Mouse (Mus musculus): ENCODE measurements around the gene Tprn.

Gene Tprn

GRCm38 (mm10) chr2:25262291-25262767 is at the start of gene Tprn:
Tprn (plus strand) TSS chr2:25262618.
- in situ Hi-C loops (cut with MboI): no loop called here

GRCm38 (mm10) chr2:25213266-25213865 is 49.1 kb upstream of the Tprn start:
- in situ Hi-C loops (cut with MboI): no loop called here

GRCm38 (mm10) chr2:25214444-25214843 is 48.0 kb upstream of the Tprn start, which contains the start of gene Stpg3:
Stpg3 (minus strand) TSS chr2:25214637.
- in situ Hi-C loops (cut with MboI): no loop called here

GRCm38 (mm10) chr2:25217666-25218065 is 44.8 kb upstream of the Tprn start:
- in situ Hi-C loops (cut with MboI): no loop called here

- in situ Hi-C loops (cut with MboI): no loop called here
Observed at GRCm38 (mm10) chr2:25218445-25218844, 44.0 kb upstream of the Tprn start, which contains the start of gene Fam166a. Fam166a (plus strand) TSS chr2:25218745.

GRCm38 (mm10) chr2:25221331-25221772 is 41.1 kb upstream of the Tprn start:
- in situ Hi-C loops (cut with MboI): no loop called here

- in situ Hi-C loops (cut with MboI): no loop called here
Observed at GRCm38 (mm10) chr2:25223681-25224491, 38.5 kb upstream of the Tprn start.

GRCm38 (mm10) chr2:25224492-25224765 is 38.0 kb upstream of the Tprn start, which contains the start of gene Tubb4b:
Tubb4b (minus strand) TSS chr2:25224702.
- in situ Hi-C loops (cut with MboI): no loop called here

- in situ Hi-C loops (cut with MboI): no loop called here
Observed at GRCm38 (mm10) chr2:25224766-25225752, 37.4 kb upstream of the Tprn start.

GRCm38 (mm10) chr2:25225811-25226379 is 36.5 kb upstream of the Tprn start:
- in situ Hi-C loops (cut with MboI): no loop called here

- in situ Hi-C loops (cut with MboI): no loop called here
Observed at GRCm38 (mm10) chr2:25226864-25227263, 35.6 kb upstream of the Tprn start.

- in situ Hi-C loops (cut with MboI): no loop called here
Observed at GRCm38 (mm10) chr2:25227406-25227805, 35.0 kb upstream of the Tprn start.

- in situ Hi-C loops (cut with MboI): no loop called here
Observed at GRCm38 (mm10) chr2:25228431-25228889, 34.0 kb upstream of the Tprn start.

- in situ Hi-C loops (cut with MboI): no loop called here
Observed at GRCm38 (mm10) chr2:25228995-25229530, 33.4 kb upstream of the Tprn start.

- in situ Hi-C loops (cut with MboI): no loop called here
Observed at GRCm38 (mm10) chr2:25229582-25229981, 32.8 kb upstream of the Tprn start.

- in situ Hi-C loops (cut with MboI): no loop called here
Observed at GRCm38 (mm10) chr2:25230581-25230980, 31.8 kb upstream of the Tprn start.

- in situ Hi-C loops (cut with MboI): no loop called here
Observed at GRCm38 (mm10) chr2:25231038-25231437, 31.4 kb upstream of the Tprn start.

- in situ Hi-C loops (cut with MboI): no loop called here
Observed at GRCm38 (mm10) chr2:25233421-25233820, 29.0 kb upstream of the Tprn start.

GRCm38 (mm10) chr2:25234050-25234449 is 28.4 kb upstream of the Tprn start, which contains the start of gene Slc34a3:
Slc34a3 (minus strand) TSS chr2:25234364.
- in situ Hi-C loops (cut with MboI): no loop called here

GRCm38 (mm10) chr2:25234551-25235220 is 27.7 kb upstream of the Tprn start:
- in situ Hi-C loops (cut with MboI): no loop called here

GRCm38 (mm10) chr2:25236614-25237013 is 25.8 kb upstream of the Tprn start, which contains the start of gene Rnf224:
Rnf224 (minus strand) TSS chr2:25236787.
- in situ Hi-C loops (cut with MboI): no loop called here
